Comparison of ENCODE assay signal across 18 mouse cellular contexts in genomic region chr4:108371421-108371820, GRCm38 (mm10). TPM values are rescaled to one million over a fixed set of nuclear protein-coding genes. Genes with fewer than 3 reads are reported as not detected.
"Had no signal": no experiment of that assay in that cellular context is flagged by ENCODE, and none has a peak within 500 bp of the region (broad histone marks: within the 10 kb centered on the region; RNA-seq: fewer than 3 reads in every experiment).

No protein-coding gene starts in this region.

- DNase-seq: kidney, adult 9 months; kidney, postnatal 4 days; lung, adult 18-20 months; retina, postnatal 1 day; right cerebral cortex, postnatal 25 days; thymus, postnatal 36 days had no signal

- H3K27ac ChIP-seq: kidney, postnatal 0 days; layer of hippocampus, adult 2 months; limb, embryonic 13.5 days; liver, embryonic 14.5 days; midbrain, embryonic 12.5 days; neural tube, embryonic 15.5 days had no signal

- H3K36me3 ChIP-seq: limb, embryonic 13.5 days; midbrain, embryonic 12.5 days; neural tube, embryonic 15.5 days had no signal

- H3K9ac ChIP-seq: limb, embryonic 13.5 days; liver, embryonic 14.5 days; midbrain, embryonic 12.5 days; neural tube, embryonic 15.5 days had no signal

- H3K27me3 ChIP-seq: limb, embryonic 13.5 days; midbrain, embryonic 12.5 days; neural tube, embryonic 15.5 days had no signal

- H3K4me2 ChIP-seq: limb, embryonic 13.5 days; midbrain, embryonic 12.5 days; neural tube, embryonic 15.5 days had no signal

- H3K4me1 ChIP-seq: neural tube, embryonic 15.5 days had no signal

- H3K4me3 ChIP-seq: layer of hippocampus, adult 2 months; limb, embryonic 13.5 days; midbrain, embryonic 12.5 days; neural tube, embryonic 15.5 days had no signal

- H3K9me3 ChIP-seq: limb, embryonic 13.5 days; midbrain, embryonic 12.5 days; neural tube, embryonic 15.5 days had no signal

- ATAC-seq: midbrain, embryonic 16.5 days had no signal

RNA-seq across cellular contexts. Expression of gene Shisal2a, which starts 11.7 kb away (rescaled TPM):
- total RNA-seq: layer of hippocampus, adult 2 months; layer of hippocampus, postnatal 10 days; left cerebral cortex, postnatal 36 days; liver, adult 2 months had no signal
- polyA plus RNA-seq: liver, adult 2 months; small intestine, adult 2 months; thymus, postnatal 0 days had no signal
